Mouse (Mus musculus) kidney, adult 2 months (tissue): ENCODE results near the gene Lrrc15.

Experiments
- CTCF ChIP-seq: fragments of 200-500 bp; conservative IDR thresholded peaks from 2 replicates; pipeline ENCODE4 v1.5.1; 2011; ENCODE audit warnings: low read depth, mild to moderate bottlenecking, control low read depth, low read length, moderate library complexity, mixed read lengths; ENCODE audit not compliant: insufficient read depth, insufficient read length
- POLR2A ChIP-seq: fragments of 200-500 bp; IDR thresholded peaks from one replicate; pipeline ENCODE4 v1.6.1; 2011; ENCODE audit warnings: low read depth, low read length, control low read depth

- TF ChIP-seq CTCF, result no peak
- no peak for TF ChIP-seq POLR2A
Observed at GRCm38 (mm10) chr16:30257718-30258117, 25.3 kb downstream of the Lrrc15 start.
